Mouse (Mus musculus) subcutaneous adipose tissue, adult 2 months (tissue): ENCODE results near the gene Olfr1269. TPM values are rescaled to one million over a fixed set of nuclear protein-coding genes. Genes with fewer than 3 reads are reported as not detected.

Experiments
- polyA plus RNA-seq: library from polyadenylated mRNA; depleted of rRNA; stranded (reverse); fragments of >200 nt; gene quantifications from 2 replicates; pipeline ENCODE4 v1.2.3, GENCODE M21; 2012; ENCODE audit warnings: low replicate concordance; rRNA removed

The Olfr1269 gene
- not detected in 2 replicates for polyA plus RNA-seq

DNA sequence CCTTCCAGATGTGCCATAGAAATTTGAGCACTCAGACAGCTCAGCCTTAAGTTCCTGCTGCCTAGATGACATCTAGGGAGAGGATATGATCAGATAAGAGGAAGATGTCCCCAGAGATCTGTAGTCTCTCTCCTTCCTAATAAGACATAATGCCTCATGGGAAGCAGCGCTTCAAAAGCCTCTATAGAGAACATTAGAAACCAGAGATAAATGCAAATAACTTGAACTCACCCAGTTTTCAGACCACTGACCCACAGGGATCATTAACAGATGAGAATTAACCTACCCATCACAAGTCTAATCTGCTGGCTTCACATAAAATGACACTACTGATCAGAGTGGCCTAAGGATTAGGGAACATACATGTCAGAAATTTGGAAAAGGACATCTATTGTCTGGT is at the start of gene Olfr1269:
Gene Olfr1269 (minus strand): TSS at position 101 of the 400 bp plus-strand sequence.

DNA sequence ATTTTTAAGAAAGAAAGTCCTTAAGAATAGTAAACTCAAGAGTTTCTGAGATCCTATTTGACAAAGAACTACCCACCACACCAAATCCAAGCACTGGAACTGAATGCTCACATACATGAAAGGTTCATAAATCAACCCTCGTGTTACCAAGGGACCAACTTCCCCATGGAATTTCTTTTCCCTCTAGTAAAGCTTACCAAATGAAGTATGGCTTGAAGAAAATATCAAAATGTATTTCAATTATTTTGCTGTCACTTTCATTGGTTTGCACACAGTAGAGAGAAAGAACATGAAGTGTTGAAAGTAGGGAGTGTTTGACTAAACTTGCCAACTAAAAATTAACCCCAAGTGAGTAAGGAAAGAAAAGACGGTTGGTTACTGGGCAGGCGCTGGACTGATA is 31.8 kb upstream of the Olfr1269 start, which contains the start of gene Olfr1270:
Gene Olfr1270 (minus strand): TSS at position 101 of the 400 bp plus-strand sequence.

DNA sequence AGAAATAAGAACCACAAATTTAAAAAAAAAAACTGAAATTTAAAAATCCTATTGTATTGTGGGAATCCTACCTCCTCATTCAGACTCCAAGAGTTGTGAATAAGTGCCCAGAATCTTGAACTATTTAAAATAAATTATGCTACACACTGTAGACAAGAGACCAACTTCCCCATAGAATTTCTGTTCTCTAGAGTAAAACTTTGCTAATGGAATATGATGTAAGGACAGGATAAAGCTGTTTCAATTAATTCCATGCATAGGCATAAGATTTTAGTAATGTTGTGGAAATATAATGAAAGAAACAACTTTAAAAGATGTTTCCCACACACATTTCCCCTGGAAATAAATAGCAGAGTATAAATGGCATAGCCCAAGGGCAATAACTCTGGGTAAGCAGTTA is 21.0 kb upstream of the Olfr1269 start, which contains the start of gene Olfr32:
Gene Olfr32 (minus strand): TSS at position 101 of the 400 bp plus-strand sequence.

Other genes with a start within 250 kb of the Olfr1269 start
- not detected in 2 replicates for gene Olfr1257, start 243.0 kb downstream of the Olfr1269 start, polyA plus RNA-seq
- not detected in 2 replicates for gene Olfr1258, start 194.1 kb downstream of the Olfr1269 start, polyA plus RNA-seq
- 0.54 TPM in 1 of 2 replicates, not detected in the other for gene Olfr1259, start 172.7 kb downstream of the Olfr1269 start, polyA plus RNA-seq
- gene Olfr1260, start 147.1 kb downstream of the Olfr1269 start, polyA plus RNA-seq = not detected in 2 replicates
- gene Olfr1261, start 130.2 kb downstream of the Olfr1269 start, polyA plus RNA-seq = not detected in 2 replicates
- gene Olfr1262, start 121.3 kb downstream of the Olfr1269 start, polyA plus RNA-seq = not detected in 2 replicates
- gene Olfr1263, start 109.3 kb downstream of the Olfr1269 start, polyA plus RNA-seq = not detected in 2 replicates
- not detected in 2 replicates for gene Olfr1264, start 95.8 kb downstream of the Olfr1269 start, polyA plus RNA-seq
- not detected in 2 replicates for gene Olfr1265, start 86.1 kb downstream of the Olfr1269 start, polyA plus RNA-seq
- gene Olfr140, start 57.8 kb downstream of the Olfr1269 start, polyA plus RNA-seq = not detected in 2 replicates
- gene Olfr32, start 20.9 kb upstream of the Olfr1269 start, polyA plus RNA-seq = not detected in 2 replicates
- not detected in 2 replicates for gene Olfr1270, start 31.7 kb upstream of the Olfr1269 start, polyA plus RNA-seq
- gene Olfr1506, start 103.1 kb upstream of the Olfr1269 start, polyA plus RNA-seq = not detected in 2 replicates
- not detected in 2 replicates for gene Olfr142, start 136.2 kb upstream of the Olfr1269 start, polyA plus RNA-seq
- gene Olfr1271, start 149.6 kb upstream of the Olfr1269 start, polyA plus RNA-seq = not detected in 2 replicates
- not detected in 2 replicates for gene Olfr1272, start 171.4 kb upstream of the Olfr1269 start, polyA plus RNA-seq
- not detected in 2 replicates for gene Gm13769, start 200.8 kb upstream of the Olfr1269 start, polyA plus RNA-seq